Mouse (Mus musculus): Measurements from ENCODE around the gene Arhgef26. TPM values are rescaled to one million over a fixed set of nuclear protein-coding genes. Genes with fewer than 3 reads are reported as not detected.

Arhgef26 gene
- 10.9 and 13.1 TPM in 2 replicates for polyA plus RNA-seq (2014; fragmentation: Nextera tagmentation; extraction: Ambion mirVana)

DNA sequence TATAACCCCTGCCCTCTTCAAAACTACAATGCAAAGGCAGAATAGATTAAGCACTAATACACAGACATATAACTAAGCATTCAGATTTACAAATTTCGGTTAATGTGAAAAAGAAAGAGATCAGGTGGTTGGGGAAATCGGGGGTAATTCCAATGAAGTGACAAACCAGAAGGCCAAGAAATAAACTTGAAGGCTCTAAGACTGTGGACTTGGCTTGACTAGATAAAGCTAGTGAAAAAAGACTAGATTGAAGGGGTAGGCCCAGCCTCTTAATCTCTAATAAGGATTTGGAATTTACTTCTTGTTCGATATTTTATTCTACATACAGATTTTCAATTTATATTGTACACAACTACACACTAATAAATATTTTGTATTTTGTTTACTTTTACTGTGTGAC is at the start of gene Arhgef26:
Gene Arhgef26 (plus strand): TSS at position 301 of the 400 bp plus-strand sequence.
- peak within 1 kb of the TSS; percentile 67 for H3K9ac ChIP-seq (replicated peaks; ENCODE audit: low read depth, low read length)
- H3K27ac ChIP-seq (ENCODE audit: low read length) = peak within 1 kb of the TSS; percentile 82
- H3K4me1 ChIP-seq (ENCODE audit: control insufficient read depth, insufficient read depth, low read length) = peaks cover 3% of the 10 kb centered on the region; the same call in 1 of the 2 replicates
- H3K4me2 ChIP-seq (replicated peaks; ENCODE audit: low read depth, low read length) = peak within 1 kb of the TSS; percentile 77
- no peaks in the 10 kb centered on the region for H3K36me3 ChIP-seq (ENCODE audit: control insufficient read depth, insufficient read depth, low read length)
- peak within 1 kb of the TSS; percentile 69 for H3K4me3 ChIP-seq (ENCODE audit: low read depth, low read length)
- no peak for ATAC-seq (ENCODE audit: insufficient number of reproducible peaks, insufficient read depth, low FRiP score, low read depth)
- WGBS = 85% methylated on average over 3 of the region's 3 CpGs
- no peaks in the 10 kb centered on the region for H3K27me3 ChIP-seq (ENCODE audit: control insufficient read depth, insufficient read depth, low read length)
- no peaks in the 10 kb centered on the region for H3K9me3 ChIP-seq (ENCODE audit: control insufficient read depth, low read depth, low read length)

GRCm38 (mm10) chr3:62310493-62310892 is 27.7 kb upstream of the Arhgef26 start:
- Histone ChIP-seq H3K4me3 (ENCODE audit: low read depth, low read length) (no peak overlapping the region), H3K27me3 (ENCODE audit: control insufficient read depth, insufficient read depth, low read length) (no peaks in the 10 kb centered on the region), H3K27ac (ENCODE audit: low read length) (no peak overlapping the region), H3K9ac (replicated peaks; ENCODE audit: low read depth, low read length) (no peak overlapping the region), H3K4me1 (ENCODE audit: control insufficient read depth, insufficient read depth, low read length) (no peaks in the 10 kb centered on the region), H3K4me2 (replicated peaks; ENCODE audit: low read depth, low read length) (no peak overlapping the region), H3K36me3 (ENCODE audit: control insufficient read depth, insufficient read depth, low read length) (no peaks in the 10 kb centered on the region), H3K9me3 (ENCODE audit: control insufficient read depth, low read depth, low read length) (no peaks in the 10 kb centered on the region)
- WGBS = 91% methylated on average over 3 of the region's 3 CpGs
- no peak for ATAC-seq (ENCODE audit: insufficient number of reproducible peaks, insufficient read depth, low FRiP score, low read depth)

DNA sequence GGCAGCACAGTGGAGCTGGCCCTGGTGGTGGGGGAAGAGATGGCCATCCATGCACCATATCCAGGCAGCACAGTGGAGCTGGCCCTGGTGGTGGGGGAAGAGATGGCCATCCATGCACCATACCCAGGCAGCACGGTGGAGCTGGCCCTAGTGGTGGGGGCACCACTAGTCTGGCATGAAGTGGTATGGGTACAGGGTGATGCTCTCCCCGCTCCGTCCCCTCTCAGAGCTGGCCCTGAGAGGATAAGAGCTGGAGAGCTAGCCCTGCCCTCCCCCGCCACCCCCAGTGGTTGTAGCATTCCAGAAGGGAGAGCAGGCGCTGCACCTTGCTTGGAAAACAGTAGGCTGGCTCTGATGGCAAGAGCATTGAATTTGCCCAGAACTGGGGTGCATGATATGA is 26.9 kb upstream of the Arhgef26 start:
- 80% methylated on average over 5 of the region's 5 CpGs for WGBS
- H3K36me3 ChIP-seq (ENCODE audit: control insufficient read depth, insufficient read depth, low read length) = no peaks in the 10 kb centered on the region
- H3K27ac ChIP-seq (ENCODE audit: low read length) = no peak overlapping the region
- no peaks in the 10 kb centered on the region for H3K27me3 ChIP-seq (ENCODE audit: control insufficient read depth, insufficient read depth, low read length)
- H3K4me2 ChIP-seq (replicated peaks; ENCODE audit: low read depth, low read length) = no peak overlapping the region
- H3K9me3 ChIP-seq (ENCODE audit: control insufficient read depth, low read depth, low read length) = no peaks in the 10 kb centered on the region
- H3K4me1 ChIP-seq (ENCODE audit: control insufficient read depth, insufficient read depth, low read length) = no peaks in the 10 kb centered on the region
- no peak overlapping the region for H3K9ac ChIP-seq (replicated peaks; ENCODE audit: low read depth, low read length)
- no peak overlapping the region for H3K4me3 ChIP-seq (ENCODE audit: low read depth, low read length)
- no peak for ATAC-seq (ENCODE audit: insufficient number of reproducible peaks, insufficient read depth, low FRiP score, low read depth)

DNA sequence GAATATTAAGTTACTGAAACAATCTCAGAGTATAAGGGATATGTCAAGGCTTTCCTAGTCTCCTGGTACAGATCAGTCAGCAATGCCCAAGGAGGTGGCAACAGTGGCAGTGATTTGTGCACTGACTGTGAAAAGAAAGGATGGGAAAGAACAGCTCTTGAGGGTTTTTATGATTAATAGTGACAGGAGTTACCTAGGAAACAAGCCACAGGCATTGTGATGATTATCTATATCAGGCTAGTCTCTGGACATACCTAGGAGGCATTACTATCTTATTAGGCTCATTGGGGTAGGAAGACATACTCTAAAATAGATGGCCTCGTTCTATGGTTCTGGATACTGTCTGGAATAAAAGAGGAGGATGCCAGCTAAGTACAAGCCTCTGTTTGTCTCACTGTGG is 13.4 kb upstream of the Arhgef26 start:
- Histone ChIP-seq H3K36me3 (ENCODE audit: control insufficient read depth, insufficient read depth, low read length) (no peaks in the 10 kb centered on the region), H3K9ac (replicated peaks; ENCODE audit: low read depth, low read length) (no peak overlapping the region), H3K27me3 (ENCODE audit: control insufficient read depth, insufficient read depth, low read length) (no peaks in the 10 kb centered on the region), H3K4me1 (ENCODE audit: control insufficient read depth, insufficient read depth, low read length) (no peaks in the 10 kb centered on the region), H3K4me3 (ENCODE audit: low read depth, low read length) (no peak overlapping the region), H3K4me2 (replicated peaks; ENCODE audit: low read depth, low read length) (no peak overlapping the region), H3K27ac (ENCODE audit: low read length) (no peak overlapping the region), H3K9me3 (ENCODE audit: control insufficient read depth, low read depth, low read length) (no peaks in the 10 kb centered on the region)
- no peak for ATAC-seq (ENCODE audit: insufficient number of reproducible peaks, insufficient read depth, low FRiP score, low read depth)
- WGBS = 76% methylated on average over 1 of the region's 1 CpGs

DNA sequence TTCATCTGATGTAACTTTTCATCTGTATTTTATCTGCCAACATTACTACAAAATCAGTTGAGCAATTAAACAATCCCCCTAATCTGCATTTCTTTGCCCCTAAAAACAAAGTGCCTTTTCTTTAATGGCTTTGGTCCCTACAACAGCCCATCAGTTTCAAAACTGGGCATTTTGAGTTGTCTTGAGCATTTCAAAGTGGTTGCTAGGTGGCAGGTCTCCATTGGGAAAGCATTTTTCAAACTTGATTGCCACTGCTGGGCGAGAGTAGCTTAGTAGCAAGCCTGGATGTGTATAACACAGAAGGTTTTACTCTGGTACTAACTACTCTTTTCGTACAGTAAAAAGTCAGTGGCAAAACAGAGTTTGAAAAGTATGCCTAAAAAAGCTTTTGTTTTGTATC is 10.2 kb upstream of the Arhgef26 start:
- no peak overlapping the region for H3K4me2 ChIP-seq (replicated peaks; ENCODE audit: low read depth, low read length)
- ATAC-seq (ENCODE audit: insufficient number of reproducible peaks, insufficient read depth, low FRiP score, low read depth) = no peak

DNA sequence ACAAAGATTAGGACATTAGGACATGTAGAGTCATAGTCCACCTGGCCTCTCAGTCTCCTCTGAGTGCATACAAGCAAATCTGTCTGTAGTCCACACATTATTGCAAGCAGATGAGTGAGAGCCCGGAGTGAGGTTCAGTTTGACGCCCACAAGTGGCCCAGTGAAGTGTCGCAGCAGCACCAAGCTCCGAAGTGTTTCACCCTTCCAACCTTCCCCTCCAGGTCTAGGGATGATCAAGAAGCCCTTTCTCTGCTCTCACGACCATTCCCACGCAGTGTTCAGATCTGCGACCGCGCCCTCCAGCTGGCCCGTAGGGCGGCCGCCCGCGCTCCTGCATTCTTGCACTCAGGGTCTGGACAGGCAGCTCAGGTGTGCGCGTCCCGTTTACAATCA is 313 bp downstream of the Arhgef26 start:
- Histone ChIP-seq H3K4me1 (ENCODE audit: control insufficient read depth, insufficient read depth, low read length) (peaks cover 3% of the 10 kb centered on the region; the same call in 1 of the 2 replicates), H3K27me3 (ENCODE audit: control insufficient read depth, insufficient read depth, low read length) (no peaks in the 10 kb centered on the region), H3K9me3 (ENCODE audit: control insufficient read depth, low read depth, low read length) (no peaks in the 10 kb centered on the region), H3K4me3 (ENCODE audit: low read depth, low read length) (peak overlapping the region; percentile 69), H3K9ac (replicated peaks; ENCODE audit: low read depth, low read length) (no peak overlapping the region), H3K36me3 (ENCODE audit: control insufficient read depth, insufficient read depth, low read length) (no peaks in the 10 kb centered on the region), H3K4me2 (replicated peaks; ENCODE audit: low read depth, low read length) (peak overlapping the region; percentile 77), H3K27ac (ENCODE audit: low read length) (peak overlapping the region; percentile 82; the same call in 1 of the 2 replicates)
- WGBS = under 1% methylated on average over 17 of the region's 17 CpGs
- no peak for ATAC-seq (ENCODE audit: insufficient number of reproducible peaks, insufficient read depth, low FRiP score, low read depth)

More for the DNA sequence above, 10.2 kb upstream of the Arhgef26 start:
- Histone ChIP-seq H3K9me3 (ENCODE audit: control insufficient read depth, low read depth, low read length) (no peaks in the 10 kb centered on the region), H3K9ac (replicated peaks; ENCODE audit: low read depth, low read length) (no peak overlapping the region), H3K27ac (ENCODE audit: low read length) (no peak overlapping the region), H3K36me3 (ENCODE audit: control insufficient read depth, insufficient read depth, low read length) (no peaks in the 10 kb centered on the region), H3K27me3 (ENCODE audit: control insufficient read depth, insufficient read depth, low read length) (no peaks in the 10 kb centered on the region), H3K4me1 (ENCODE audit: control insufficient read depth, insufficient read depth, low read length) (no peaks in the 10 kb centered on the region), H3K4me3 (ENCODE audit: low read depth, low read length) (no peak overlapping the region)
- 70% methylated on average over 2 of the region's 2 CpGs for WGBS

DNA sequence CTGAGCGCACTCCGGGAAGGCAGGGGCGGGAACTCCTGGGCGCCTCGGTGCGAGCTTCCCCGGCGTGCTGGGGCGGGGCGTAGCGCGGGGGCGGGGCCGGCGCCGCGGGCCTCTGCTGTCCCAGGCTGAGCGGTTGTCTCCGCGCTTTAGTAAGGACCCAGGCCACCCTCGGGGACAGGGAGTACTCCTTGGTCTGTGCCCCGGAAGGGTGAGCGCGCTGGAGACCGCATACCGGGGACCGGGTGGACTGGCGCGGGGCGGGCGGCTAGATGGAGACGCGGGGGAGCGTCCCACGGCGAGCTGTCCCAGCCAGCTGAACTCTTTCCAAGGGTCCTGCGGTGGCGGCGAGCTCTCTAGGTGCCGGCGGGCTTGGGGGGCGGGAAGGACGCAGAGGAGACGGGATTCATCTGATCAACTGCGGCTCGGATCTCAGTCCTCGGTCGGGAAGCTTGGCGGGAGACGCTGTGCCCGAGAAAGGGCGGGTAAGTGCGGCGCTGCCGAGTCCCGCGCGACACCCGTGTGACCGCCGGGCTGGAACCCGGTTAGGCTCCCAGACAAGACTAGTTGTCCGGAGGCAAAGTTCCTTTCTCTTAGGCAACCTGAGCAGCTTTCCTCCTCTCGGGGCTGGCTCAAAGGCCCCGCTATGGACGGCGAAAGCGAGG is 841 bp downstream of the Arhgef26 start:
- Histone ChIP-seq H3K27me3 (ENCODE audit: control insufficient read depth, insufficient read depth, low read length) (no peaks in the 10 kb centered on the region), H3K36me3 (ENCODE audit: control insufficient read depth, insufficient read depth, low read length) (no peaks in the 10 kb centered on the region), H3K9me3 (ENCODE audit: control insufficient read depth, low read depth, low read length) (no peaks in the 10 kb centered on the region), H3K4me3 (ENCODE audit: low read depth, low read length) (peak overlapping the region; percentile 69), H3K4me2 (replicated peaks; ENCODE audit: low read depth, low read length) (peak overlapping the region; percentile 77), H3K9ac (replicated peaks; ENCODE audit: low read depth, low read length) (peak overlapping the region; percentile 67), H3K4me1 (ENCODE audit: control insufficient read depth, insufficient read depth, low read length) (peaks cover 3% of the 10 kb centered on the region; the same call in 1 of the 2 replicates), H3K27ac (ENCODE audit: low read length) (peak overlapping the region; percentile 82)
- ATAC-seq (ENCODE audit: insufficient number of reproducible peaks, insufficient read depth, low FRiP score, low read depth) = peak; percentile 96
- WGBS = 2% methylated on average over 67 of the region's 68 CpGs

DNA sequence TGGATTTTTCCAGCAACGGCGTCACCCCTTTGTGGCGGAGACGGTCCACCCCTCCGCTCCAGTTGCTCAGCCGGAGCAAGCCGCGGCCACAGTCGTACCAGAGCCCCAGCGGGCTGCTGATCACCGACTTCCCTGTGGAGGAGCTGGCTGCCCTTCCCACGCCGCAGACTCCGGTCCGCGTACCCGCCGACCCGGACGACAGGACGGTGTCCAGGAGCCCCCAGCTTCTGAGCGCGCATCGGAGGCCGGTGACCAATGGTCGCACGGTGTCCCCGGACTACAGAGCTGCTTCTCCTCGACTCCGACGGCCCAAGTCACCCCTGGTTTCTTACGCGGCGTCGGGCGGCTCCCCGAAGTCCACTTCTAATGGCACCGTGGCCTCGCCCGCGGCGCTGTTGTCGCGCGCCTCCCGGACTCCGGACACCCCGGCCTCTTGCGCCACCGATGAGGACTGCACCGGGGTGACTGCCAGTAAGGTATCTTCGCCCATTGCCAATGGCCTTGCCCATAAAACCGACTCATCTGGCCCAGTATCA is 1.4 kb downstream of the Arhgef26 start:
- ATAC-seq (ENCODE audit: insufficient number of reproducible peaks, insufficient read depth, low FRiP score, low read depth) = peak; percentile 60
- Histone ChIP-seq H3K4me1 (ENCODE audit: control insufficient read depth, insufficient read depth, low read length) (peaks cover 3% of the 10 kb centered on the region; the same call in 1 of the 2 replicates), H3K27ac (ENCODE audit: low read length) (peak overlapping the region; percentile 82)

More for the DNA sequence above, 1.4 kb downstream of the Arhgef26 start:
- peak overlapping the region; percentile 69 for H3K4me3 ChIP-seq (ENCODE audit: low read depth, low read length)
- no peaks in the 10 kb centered on the region for H3K36me3 ChIP-seq (ENCODE audit: control insufficient read depth, insufficient read depth, low read length)
- no peaks in the 10 kb centered on the region for H3K27me3 ChIP-seq (ENCODE audit: control insufficient read depth, insufficient read depth, low read length)
- peak overlapping the region; percentile 67 for H3K9ac ChIP-seq (replicated peaks; ENCODE audit: low read depth, low read length)
- no peaks in the 10 kb centered on the region for H3K9me3 ChIP-seq (ENCODE audit: control insufficient read depth, low read depth, low read length)
- peak overlapping the region; percentile 77 for H3K4me2 ChIP-seq (replicated peaks; ENCODE audit: low read depth, low read length)
- under 1% methylated on average over 53 of the region's 53 CpGs for WGBS

Measured in stomach, embryonic 14.5 days (tissue).